Mouse (Mus musculus): ENCODE results near the gene Scarb1. TPM values are rescaled to one million over a fixed set of nuclear protein-coding genes. Genes with fewer than 3 reads are reported as not detected.

The Scarb1 gene
- polyA plus RNA-seq, 1 experiment from 2014 or later = 64.9 TPM

DNA sequence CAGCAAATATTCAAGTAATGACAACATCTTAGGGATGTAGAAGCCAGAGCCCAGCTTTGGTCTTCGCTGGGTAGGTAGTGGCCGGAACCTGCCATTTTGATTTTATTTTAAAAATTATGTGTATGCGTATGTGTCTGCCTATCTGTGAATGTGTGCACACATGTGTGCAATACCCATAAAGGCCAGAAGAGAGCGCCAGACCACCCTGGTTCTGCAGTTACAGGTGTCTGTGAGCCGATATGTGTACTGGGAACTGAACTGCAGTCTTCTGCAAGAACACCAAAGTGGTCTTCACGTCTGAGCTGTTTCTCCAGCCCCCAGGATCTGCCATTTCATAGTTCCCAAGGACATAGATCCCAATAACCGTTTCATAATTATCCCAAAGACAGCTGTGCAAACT is 71.1 kb downstream of the Scarb1 start:
- ATAC-seq = no peak

DNA sequence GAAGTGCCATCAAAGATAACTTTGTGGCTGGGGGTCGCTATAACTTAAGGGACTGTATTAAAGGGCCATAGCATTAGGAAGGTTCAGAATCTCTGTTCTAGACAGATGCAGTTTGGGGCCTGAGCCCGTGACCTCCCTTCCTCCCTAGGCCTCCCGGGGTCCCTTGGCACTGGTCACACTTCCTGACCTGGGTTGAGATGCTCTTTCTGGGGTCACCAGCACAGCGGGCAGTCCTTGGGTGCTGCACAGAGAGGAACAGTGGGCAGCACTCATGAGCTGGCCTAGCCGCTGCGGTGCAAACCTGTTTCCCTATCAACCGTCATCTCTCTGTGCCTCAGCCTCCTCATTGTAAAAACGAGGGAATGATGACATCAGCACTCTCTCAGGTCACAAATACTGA is 71.5 kb downstream of the Scarb1 start:
- DNase-seq (ENCODE audit: low spot score) (no peak), ATAC-seq (no peak)
- TF ChIP-seq EP300 (IDR thresholded peaks at IDR 0.05) (no peak), CTCF (IDR thresholded peaks at IDR 0.05) (no peak)
- Histone ChIP-seq H3K4me1 (ENCODE audit: insufficient read depth, low read depth, low read length) (no peaks in the 10 kb centered on the region; the same call in none of the 2 replicates), H3K9me3 (ENCODE audit: low read length) (no peaks in the 10 kb centered on the region), H3K27me3 (replicated peaks; ENCODE audit: insufficient read depth, low read length) (no peaks in the 10 kb centered on the region), H3K4me2 (replicated peaks; ENCODE audit: low read depth, low read length) (no peak overlapping the region), H3K27ac (ENCODE audit: low read length) (no peak overlapping the region), H3K36me3 (ENCODE audit: insufficient read depth, low read length) (no peaks in the 10 kb centered on the region), H3K9ac (replicated peaks; ENCODE audit: low read depth) (no peak overlapping the region), H3K4me3 (ENCODE audit: low read depth, low read length) (no peak overlapping the region)
- WGBS = 85% methylated on average over 8 of the region's 8 CpGs

More for the DNA sequence above, 71.1 kb downstream of the Scarb1 start:
- Histone ChIP-seq H3K9ac (replicated peaks; ENCODE audit: low read depth) (no peak overlapping the region), H3K9me3 (ENCODE audit: low read length) (no peaks in the 10 kb centered on the region), H3K27me3 (replicated peaks; ENCODE audit: insufficient read depth, low read length) (no peaks in the 10 kb centered on the region), H3K4me2 (replicated peaks; ENCODE audit: low read depth, low read length) (no peak overlapping the region), H3K4me3 (ENCODE audit: low read depth, low read length) (no peak overlapping the region), H3K36me3 (ENCODE audit: insufficient read depth, low read length) (no peaks in the 10 kb centered on the region), H3K4me1 (ENCODE audit: insufficient read depth, low read depth, low read length) (no peaks in the 10 kb centered on the region; the same call in none of the 2 replicates), H3K27ac (ENCODE audit: low read length) (no peak overlapping the region)
- TF ChIP-seq EP300 (IDR thresholded peaks at IDR 0.05) = no peak
- peak; percentile 48 for TF ChIP-seq CTCF (IDR thresholded peaks at IDR 0.05)
- 87% methylated on average over 7 of the region's 7 CpGs for WGBS
- no peak for DNase-seq (ENCODE audit: low spot score)

- H3K9me3 ChIP-seq (ENCODE audit: low read length) = no peaks in the 10 kb centered on the region
- no peaks in the 10 kb centered on the region for H3K36me3 ChIP-seq (ENCODE audit: insufficient read depth, low read length)
- no peaks in the 10 kb centered on the region for H3K27me3 ChIP-seq (replicated peaks; ENCODE audit: insufficient read depth, low read length)
- 19% methylated on average over 10 of the region's 10 CpGs for WGBS
- no peak overlapping the region for H3K9ac ChIP-seq (replicated peaks; ENCODE audit: low read depth)
- no peak overlapping the region for H3K4me3 ChIP-seq (ENCODE audit: low read depth, low read length)
- ATAC-seq (peak; percentile 30), DNase-seq (ENCODE audit: low spot score) (peak; percentile 66)
- no peak overlapping the region for H3K27ac ChIP-seq (ENCODE audit: low read length)
- H3K4me1 ChIP-seq (ENCODE audit: insufficient read depth, low read depth, low read length) = no peaks in the 10 kb centered on the region; the same call in none of the 2 replicates
- peak; percentile 98 for TF ChIP-seq CTCF (IDR thresholded peaks at IDR 0.05)
- TF ChIP-seq EP300 (IDR thresholded peaks at IDR 0.05) = peak; percentile 48; the same call in 1 of the 2 replicates
- H3K4me2 ChIP-seq (replicated peaks; ENCODE audit: low read depth, low read length) = no peak overlapping the region
These were observed 72.7 kb downstream of the Scarb1 start for GRCm38 (mm10) chr5:125268033-125268765.

DNA sequence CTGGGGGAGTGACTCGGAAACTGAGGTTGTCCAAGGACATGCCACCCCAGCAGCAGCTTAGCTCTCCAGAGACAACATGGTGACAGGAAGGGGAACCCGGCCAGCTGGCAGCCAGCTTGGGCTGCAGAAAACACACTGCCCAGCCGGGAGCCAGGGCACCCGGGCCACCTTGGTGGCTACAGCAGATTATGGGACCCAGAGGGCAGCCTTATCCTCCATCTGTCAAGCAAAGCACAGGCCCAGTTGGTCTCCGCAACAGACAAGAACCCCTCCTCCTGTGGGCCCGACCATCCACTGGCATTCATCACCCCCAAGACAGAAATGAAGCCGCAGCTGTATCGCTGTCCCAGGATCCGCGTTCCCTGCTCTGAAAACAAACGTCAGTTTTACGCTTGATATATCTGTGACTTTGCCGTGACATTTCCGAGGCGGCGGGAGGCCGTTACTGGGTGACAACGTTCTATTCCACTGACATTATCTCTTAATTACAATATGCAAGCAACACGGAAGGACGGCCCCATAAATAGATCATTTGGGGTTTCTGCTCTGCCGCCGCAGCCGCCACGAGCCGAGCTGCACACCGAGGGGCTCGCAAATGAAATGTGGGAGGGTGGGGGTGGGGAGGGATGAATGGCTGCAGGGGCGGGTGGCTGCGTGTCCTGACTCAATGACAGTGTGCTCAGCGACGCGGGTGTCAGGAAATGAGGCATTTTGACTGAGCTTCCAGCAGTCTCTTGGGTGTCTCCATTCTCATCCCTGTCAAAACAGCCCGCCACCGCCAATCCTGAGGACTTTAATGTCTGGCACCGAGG is 73.5 kb downstream of the Scarb1 start:
- DNase-seq (ENCODE audit: low spot score) = peak; percentile 50
- H3K9me3 ChIP-seq (ENCODE audit: low read length) = no peaks in the 10 kb centered on the region
- H3K4me2 ChIP-seq (replicated peaks; ENCODE audit: low read depth, low read length) = peak overlapping the region; percentile 14; the same call in 1 of the 2 replicates
- no peak overlapping the region for H3K4me3 ChIP-seq (ENCODE audit: low read depth, low read length)
- TF ChIP-seq EP300 (IDR thresholded peaks at IDR 0.05) (no peak), CTCF (IDR thresholded peaks at IDR 0.05) (no peak)
- 30% methylated on average over 35 of the region's 35 CpGs for WGBS
- peak; percentile 3; the same call in 1 of the 2 replicates for ATAC-seq
- no peak overlapping the region for H3K9ac ChIP-seq (replicated peaks; ENCODE audit: low read depth)
- H3K36me3 ChIP-seq (ENCODE audit: insufficient read depth, low read length) = no peaks in the 10 kb centered on the region
- H3K27ac ChIP-seq (ENCODE audit: low read length) = no peak overlapping the region
- no peaks in the 10 kb centered on the region for H3K27me3 ChIP-seq (replicated peaks; ENCODE audit: insufficient read depth, low read length)
- H3K4me1 ChIP-seq (ENCODE audit: insufficient read depth, low read depth, low read length) = no peaks in the 10 kb centered on the region; the same call in none of the 2 replicates

GRCm38 (mm10) chr5:125266128-125266527 is 74.8 kb downstream of the Scarb1 start:
- Histone ChIP-seq H3K27me3 (replicated peaks; ENCODE audit: insufficient read depth, low read length) (no peaks in the 10 kb centered on the region), H3K4me1 (ENCODE audit: insufficient read depth, low read depth, low read length) (no peaks in the 10 kb centered on the region; the same call in none of the 2 replicates), H3K36me3 (ENCODE audit: insufficient read depth, low read length) (no peaks in the 10 kb centered on the region), H3K9ac (replicated peaks; ENCODE audit: low read depth) (no peak overlapping the region), H3K9me3 (ENCODE audit: low read length) (no peaks in the 10 kb centered on the region), H3K27ac (ENCODE audit: low read length) (no peak overlapping the region), H3K4me3 (ENCODE audit: low read depth, low read length) (no peak overlapping the region), H3K4me2 (replicated peaks; ENCODE audit: low read depth, low read length) (no peak overlapping the region)
- no peak for TF ChIP-seq CTCF (IDR thresholded peaks at IDR 0.05)
- no peak for TF ChIP-seq EP300 (IDR thresholded peaks at IDR 0.05)
- WGBS = 75% methylated on average over 9 of the region's 9 CpGs
- ATAC-seq (no peak), DNase-seq (ENCODE audit: low spot score) (no peak)

DNA sequence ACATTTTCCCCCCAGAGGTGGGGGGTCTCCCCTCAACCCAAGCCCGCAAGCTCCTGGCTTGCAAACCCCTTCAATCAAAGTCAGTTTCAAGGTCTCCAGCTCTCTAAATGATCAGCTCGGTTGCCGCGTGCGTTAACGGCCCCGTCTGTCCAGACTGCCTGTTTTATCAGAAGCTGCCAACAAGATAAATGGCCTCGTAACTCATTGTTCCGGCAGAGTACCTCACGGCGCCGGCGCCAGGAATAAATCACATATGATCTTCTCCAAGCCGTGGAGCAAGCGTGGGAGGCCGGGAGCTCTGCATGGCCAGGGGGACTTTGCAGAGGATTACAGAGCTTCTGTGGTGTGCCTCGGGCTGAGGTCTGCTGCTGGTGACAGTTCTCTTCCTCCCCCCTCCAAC is 76.2 kb downstream of the Scarb1 start:
- Histone ChIP-seq H3K9me3 (ENCODE audit: low read length) (no peaks in the 10 kb centered on the region), H3K4me1 (ENCODE audit: insufficient read depth, low read depth, low read length) (no peaks in the 10 kb centered on the region; the same call in 1 of the 2 replicates), H3K9ac (replicated peaks; ENCODE audit: low read depth) (no peak overlapping the region), H3K36me3 (ENCODE audit: insufficient read depth, low read length) (no peaks in the 10 kb centered on the region), H3K4me2 (replicated peaks; ENCODE audit: low read depth, low read length) (no peak overlapping the region), H3K27me3 (replicated peaks; ENCODE audit: insufficient read depth, low read length) (no peaks in the 10 kb centered on the region), H3K4me3 (ENCODE audit: low read depth, low read length) (no peak overlapping the region), H3K27ac (ENCODE audit: low read length) (no peak overlapping the region)
- 10% methylated on average over 17 of the region's 17 CpGs for WGBS
- TF ChIP-seq CTCF (IDR thresholded peaks at IDR 0.05) = no peak
- no peak for TF ChIP-seq EP300 (IDR thresholded peaks at IDR 0.05)
- ATAC-seq = no peak
- DNase-seq (ENCODE audit: low spot score) = no peak

All from lung, postnatal 0 days (tissue).